Mouse (Mus musculus): ENCODE results near the gene Unc50. TPM values are rescaled to one million over a fixed set of nuclear protein-coding genes. Genes with fewer than 3 reads are reported as not detected.

Gene Unc50
- total and polyA plus RNA-seq, 3 experiments = 41.8 to 75.5 (median 58.5) TPM

GRCm38 (mm10) chr1:37380913-37381312 is 49.0 kb upstream of the Unc50 start:
- H3K9ac ChIP-seq (ENCODE audit: insufficient read depth, low read depth) = no peak overlapping the region
- in situ Hi-C loops (cut with MboI; ENCODE audit: low pct_ligation_motif_present, low pct_unique_long_range_greater_than_20kb, low sequenced_read_pairs) (loop anchor here (5.0 kb wide), 1 partner anchor 94 kb away; no protein-coding TSS in a partner anchor), dilution Hi-C loops (cut with MboI; ENCODE audit: extremely low pct_ligation_motif_present, extremely low pct_unique_long_range_greater_than_20kb, low sequenced_read_pairs) (no loop called here)
- H3K4me3 ChIP-seq (replicated peaks in 1 of 3; ENCODE audit: low read depth in 2 of 3, low read length in 2 of 3, poor library complexity in 1 of 3) = no peak overlapping the region
- H3K4me1 ChIP-seq (ENCODE audit: control insufficient read depth in 1 of 2, insufficient read depth in 2 of 2) = 0 out of 4 replicates have a peak, but pooled peaks cover 0 to 4% of the 10 kb centered on the region in 2 experiments
- H3K9me3 ChIP-seq (replicated peaks; ENCODE audit: low read length) = no peaks in the 10 kb centered on the region
- H3K79me2 ChIP-seq (replicated peaks; ENCODE audit: control insufficient read depth, extremely low read depth, insufficient read depth, poor library complexity, severe bottlenecking) = no peaks in the 10 kb centered on the region
- TF ChIP-seq TCF12 (IDR thresholded peaks at IDR 0.05; ENCODE audit: low read depth, low read length) (no peak), MEF2A (IDR thresholded peaks at IDR 0.05; ENCODE audit: borderline replicate concordance, low read depth, low read length) (no peak), ZC3H11A (IDR thresholded peaks at IDR 0.05; ENCODE audit: low read depth, low read length) (no peak), JUND (conservative IDR thresholded peaks at IDR 0.05; ENCODE audit: low read depth, low read length) (no peak), CHD2 (IDR thresholded peaks at IDR 0.05; ENCODE audit: low read length) (no peak), MAZ (IDR thresholded peaks at IDR 0.05; ENCODE audit: low read depth, low read length) (no peak), BHLHE40 (IDR thresholded peaks at IDR 0.05; ENCODE audit: low read depth, low read length) (no peak), MYC (IDR thresholded peaks at IDR 0.05; ENCODE audit: low read depth, low read length) (no peak), USF2 (conservative IDR thresholded peaks at IDR 0.05; ENCODE audit: low read depth, low read length) (no peak), EP300 (IDR thresholded peaks at IDR 0.05; ENCODE audit: low read length) (no peak), HCFC1 (IDR thresholded peaks at IDR 0.05; ENCODE audit: low read depth, low read length) (no peak), RCOR1 (conservative IDR thresholded peaks at IDR 0.05; ENCODE audit: low read depth, low read length) (no peak), TBP (conservative IDR thresholded peaks at IDR 0.05; ENCODE audit: low read depth, low read length) (no peak), POLR2A (IDR thresholded peaks at IDR 0.05; ENCODE audit: low read depth, low read length) (no peak), ZKSCAN1 (IDR thresholded peaks at IDR 0.05; ENCODE audit: borderline replicate concordance, low read depth, low read length) (no peak), NRF1 (IDR thresholded peaks at IDR 0.05; ENCODE audit: low read depth, low read length) (no peak)
- H3K27ac ChIP-seq (ENCODE audit: insufficient read depth, low read depth) = no peak overlapping the region
- no peak for DNase-seq (ENCODE audit: extremely low read depth)
- no peak overlapping the region for H3K4me2 ChIP-seq (ENCODE audit: insufficient read depth, low read depth, poor library complexity, severe bottlenecking)
- peaks cover 24 to 64% of the 10 kb centered on the region in 2 experiments for H3K36me3 ChIP-seq (replicated peaks in 1 of 2; ENCODE audit: control insufficient read depth in 1 of 2, insufficient read depth in 1 of 2, low read length in 1 of 2)
- H3K27me3 ChIP-seq (replicated peaks) = no peaks in the 10 kb centered on the region

DNA sequence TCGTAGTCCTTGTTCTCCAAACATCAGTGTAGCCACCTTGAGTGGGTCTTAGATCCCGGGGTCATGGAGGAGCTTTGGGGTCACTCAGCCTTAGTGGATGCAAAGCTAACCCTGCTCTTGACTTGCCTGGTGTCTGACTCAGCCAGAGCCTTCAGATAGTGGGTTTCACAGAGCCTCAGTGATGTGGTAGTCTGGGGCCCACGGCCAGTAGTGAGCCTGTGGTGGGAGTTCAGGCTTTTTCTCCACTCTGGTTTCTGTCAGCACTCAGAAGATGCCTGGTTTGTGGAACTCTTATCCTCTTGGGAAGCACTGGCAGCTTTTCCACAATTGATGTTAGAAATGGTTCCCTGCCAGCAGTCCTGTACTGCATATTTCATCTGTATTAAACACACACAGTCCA is 45.6 kb upstream of the Unc50 start:
- no peak for DNase-seq (ENCODE audit: extremely low read depth)
- in situ Hi-C loops (cut with MboI; ENCODE audit: low pct_ligation_motif_present, low pct_unique_long_range_greater_than_20kb, low sequenced_read_pairs) (loop anchor here (5.0 kb wide), 1 partner anchor 97 kb away; no protein-coding TSS in a partner anchor), dilution Hi-C loops (cut with MboI; ENCODE audit: extremely low pct_ligation_motif_present, extremely low pct_unique_long_range_greater_than_20kb, low sequenced_read_pairs) (no loop called here)
- H3K36me3 ChIP-seq (replicated peaks in 1 of 2; ENCODE audit: control insufficient read depth in 1 of 2, insufficient read depth in 1 of 2, low read length in 1 of 2) = peaks cover 23 to 54% of the 10 kb centered on the region in 2 experiments
- no peak overlapping the region for H3K4me3 ChIP-seq (replicated peaks in 1 of 3; ENCODE audit: low read depth in 2 of 3, low read length in 2 of 3, poor library complexity in 1 of 3)
- no peak overlapping the region for H3K27ac ChIP-seq (ENCODE audit: insufficient read depth, low read depth)
- no peaks in the 10 kb centered on the region for H3K9me3 ChIP-seq (replicated peaks; ENCODE audit: low read length)
- TF ChIP-seq TBP (conservative IDR thresholded peaks at IDR 0.05; ENCODE audit: low read depth, low read length) (no peak), TCF12 (IDR thresholded peaks at IDR 0.05; ENCODE audit: low read depth, low read length) (no peak), CHD2 (IDR thresholded peaks at IDR 0.05; ENCODE audit: low read length) (no peak), ZNF384 (IDR thresholded peaks at IDR 0.05; ENCODE audit: low read depth, low read length) (no peak), ZC3H11A (IDR thresholded peaks at IDR 0.05; ENCODE audit: low read depth, low read length) (no peak), RAD21 (IDR thresholded peaks at IDR 0.05; ENCODE audit: low read depth, low read length) (no peak), USF1 (IDR thresholded peaks at IDR 0.05; ENCODE audit: low read depth, low read length) (no peak), MAZ (IDR thresholded peaks at IDR 0.05; ENCODE audit: low read depth, low read length) (no peak), ETS1 (conservative IDR thresholded peaks at IDR 0.05; ENCODE audit: low read depth, low read length) (no peak), MYC (IDR thresholded peaks at IDR 0.05; ENCODE audit: low read depth, low read length) (no peak), JUND (conservative IDR thresholded peaks at IDR 0.05; ENCODE audit: low read depth, low read length) (no peak), USF2 (conservative IDR thresholded peaks at IDR 0.05; ENCODE audit: low read depth, low read length) (no peak), NELFE (IDR thresholded peaks at IDR 0.05; ENCODE audit: low read depth, low read length) (no peak), MAX (IDR thresholded peaks at IDR 0.05; ENCODE audit: low read length) (no peak), MEF2A (IDR thresholded peaks at IDR 0.05; ENCODE audit: borderline replicate concordance, low read depth, low read length) (no peak), ZMIZ1 (IDR thresholded peaks at IDR 0.05; ENCODE audit: low read depth, low read length) (no peak), HCFC1 (IDR thresholded peaks at IDR 0.05; ENCODE audit: low read depth, low read length) (no peak), CTCF (conservative IDR thresholded peaks at IDR 0.05 in 1 of 2, IDR thresholded peaks at IDR 0.05 in 1 of 2; ENCODE audit: low read depth in 2 of 2, low read length in 2 of 2) (no peak), BHLHE40 (IDR thresholded peaks at IDR 0.05; ENCODE audit: low read depth, low read length) (no peak)
- H3K9ac ChIP-seq (ENCODE audit: insufficient read depth, low read depth) = no peak overlapping the region
- no peaks in the 10 kb centered on the region for H3K79me2 ChIP-seq (replicated peaks; ENCODE audit: control insufficient read depth, extremely low read depth, insufficient read depth, poor library complexity, severe bottlenecking)
- H3K4me1 ChIP-seq (ENCODE audit: control insufficient read depth in 1 of 2, insufficient read depth in 2 of 2) = peaks cover 12 to 21% of the 10 kb centered on the region in 2 experiments
- H3K27me3 ChIP-seq (replicated peaks) = no peaks in the 10 kb centered on the region
- H3K4me2 ChIP-seq (ENCODE audit: insufficient read depth, low read depth, poor library complexity, severe bottlenecking) = no peak overlapping the region

All from CH12.LX (cell line).